Mouse (Mus musculus) liver, embryonic 14.5 days (tissue): ENCODE measurements around the gene Tbr1.

Experiments used
- CTCF ChIP-seq: IDR thresholded peaks from 2 replicates; pipeline ENCODE4 v1.5.1; 2016; ENCODE audit warnings: antibody characterized with exemption, low read depth, control low read depth
- EP300 ChIP-seq: IDR thresholded peaks from 2 replicates; pipeline ENCODE4 v1.6.1; 2016; ENCODE audit warnings: antibody characterized with exemption, low read depth

GRCm38 (mm10) chr2:61810751-61811150 lies 8.0 kb downstream of the Tbr1 start:
- TF ChIP-seq CTCF = no peak
- TF ChIP-seq EP300 = no peak
